Mouse (Mus musculus): Measurements from ENCODE around the gene Elmod3.

GRCm38 (mm10) chr6:72519303-72519702 is 78.9 kb downstream of the Elmod3 start:
- TF ChIP-seq EP300 (IDR thresholded peaks at IDR 0.05; ENCODE audit: low read depth) (no peak), CTCF (IDR thresholded peaks at IDR 0.05; ENCODE audit: low read depth) (no peak)

All from heart, postnatal 0 days (tissue).